Mouse (Mus musculus) ovary, postnatal 36 days (tissue): ENCODE results near the gene Atp7a.
A peak's percentile ranks its signal among the peaks of the same experiment; 100 is the strongest.
"Not testable (repeated sequence)": the region's sequence is repeated elsewhere in the genome, so short reads cannot be mapped to it uniquely, and the experiment has no call there.

Source experiments
- DNase-seq: peaks from one replicate; pipeline ENCODE4 v3.0.0; 2022; ENCODE audit warnings: low spot score, mixed read lengths

The Atp7a gene

GRCm38 (mm10) chrX:106026418-106027342 is at the start of gene Atp7a:
TSS of gene Atp7a (plus strand) at chrX:106027276.
- DNase-seq: peak; percentile 88

GRCm38 (mm10) chrX:106001605-106002004 is 25.5 kb upstream of the Atp7a start:
- DNase-seq: no peak

GRCm38 (mm10) chrX:106010762-106011161 is 16.3 kb upstream of the Atp7a start:
- DNase-seq: no peak

GRCm38 (mm10) chrX:106011465-106012159 is 15.5 kb upstream of the Atp7a start, which contains the start of gene Magt1:
TSS of gene Magt1 (minus strand) at chrX:106011906.
- peak; percentile 82 for DNase-seq

- DNase-seq: no peak
These were observed 14.5 kb upstream of the Atp7a start for GRCm38 (mm10) chrX:106012559-106012958.

GRCm38 (mm10) chrX:106013217-106013616 is 13.9 kb upstream of the Atp7a start:
- DNase-seq: no peak

- not testable (repeated sequence) for DNase-seq
These were observed 12.2 kb upstream of the Atp7a start for GRCm38 (mm10) chrX:106014741-106015377.

- peak; percentile 49 for DNase-seq
These were observed 11.3 kb upstream of the Atp7a start, which contains the start of gene Cox7b for GRCm38 (mm10) chrX:106015571-106016322. TSS of gene Cox7b (plus strand) at chrX:106015700.

- no peak for DNase-seq
These were observed 10.0 kb upstream of the Atp7a start for GRCm38 (mm10) chrX:106017102-106017501.

- no peak for DNase-seq
These were observed 9.6 kb upstream of the Atp7a start for GRCm38 (mm10) chrX:106017516-106017915.

- DNase-seq: no peak
These were observed 233 bp downstream of the Atp7a start for GRCm38 (mm10) chrX:106027343-106027674.

- no peak for DNase-seq
These were observed 3.1 kb downstream of the Atp7a start for GRCm38 (mm10) chrX:106030176-106030575.

GRCm38 (mm10) chrX:106031124-106031523 is 4.0 kb downstream of the Atp7a start:
- DNase-seq: no peak

- DNase-seq: no peak
These were observed 8.7 kb downstream of the Atp7a start for GRCm38 (mm10) chrX:106035727-106036126.

- DNase-seq: no peak
These were observed 10.2 kb downstream of the Atp7a start for GRCm38 (mm10) chrX:106037185-106037752.

GRCm38 (mm10) chrX:106043863-106044617 is 17.0 kb downstream of the Atp7a start:
- no peak for DNase-seq

GRCm38 (mm10) chrX:106045455-106045854 is 18.4 kb downstream of the Atp7a start:
- no peak for DNase-seq

- no peak for DNase-seq
These were observed 18.9 kb downstream of the Atp7a start for GRCm38 (mm10) chrX:106045928-106046327.

- DNase-seq: no peak
These were observed 21.1 kb downstream of the Atp7a start for GRCm38 (mm10) chrX:106048191-106048590.

GRCm38 (mm10) chrX:106077858-106078257 is 50.8 kb downstream of the Atp7a start:
- DNase-seq: not testable (repeated sequence)
